Mouse (Mus musculus) G1E (cell line): Measurements from ENCODE around the gene Spocd1.

Source experiments
- CTCF ChIP-seq: IDR thresholded peaks from 2 replicates; pipeline ENCODE4 v1.5.1; 2012; ENCODE audit warnings: low read depth, low read length, inconsistent platforms, mixed read lengths
- GATA1 ChIP-seq: IDR thresholded peaks from 2 replicates; pipeline ENCODE4 v1.6.1; 2012; ENCODE audit warnings: borderline replicate concordance, low read length, inconsistent platforms, mixed read lengths
- GATA2 ChIP-seq: IDR thresholded peaks from 2 replicates; pipeline ENCODE4 v1.6.1; 2012; ENCODE audit warnings: low read depth, low read length, inconsistent platforms, borderline replicate concordance
- POLR2AphosphoS5 ChIP-seq: IDR thresholded peaks from 2 replicates; pipeline ENCODE4 v1.6.1; 2012; ENCODE audit warnings: low read depth, low read length, inconsistent platforms; ENCODE audit not compliant: insufficient replicate concordance
- TAL1 ChIP-seq: conservative IDR thresholded peaks from 2 replicates; pipeline ENCODE4 v1.6.1; 2012; ENCODE audit warnings: low read depth, low read length, inconsistent platforms, mixed read lengths

GRCm38 (mm10) chr4:129890094-129890493 lies 39.0 kb upstream of the Spocd1 start:
- no peak for TF ChIP-seq CTCF
- TF ChIP-seq GATA1: no peak
- no peak for TF ChIP-seq POLR2AphosphoS5
- TF ChIP-seq TAL1: no peak
- no peak for TF ChIP-seq GATA2
